Mouse (Mus musculus): ENCODE measurements at regions not wholly inside any gene's neighbourhood (a gene's known extent, or its start where the extent isn't known, plus 50 kb on each side); places are given as distances from the start of the nearest gene placed in this dataset.

DNA sequence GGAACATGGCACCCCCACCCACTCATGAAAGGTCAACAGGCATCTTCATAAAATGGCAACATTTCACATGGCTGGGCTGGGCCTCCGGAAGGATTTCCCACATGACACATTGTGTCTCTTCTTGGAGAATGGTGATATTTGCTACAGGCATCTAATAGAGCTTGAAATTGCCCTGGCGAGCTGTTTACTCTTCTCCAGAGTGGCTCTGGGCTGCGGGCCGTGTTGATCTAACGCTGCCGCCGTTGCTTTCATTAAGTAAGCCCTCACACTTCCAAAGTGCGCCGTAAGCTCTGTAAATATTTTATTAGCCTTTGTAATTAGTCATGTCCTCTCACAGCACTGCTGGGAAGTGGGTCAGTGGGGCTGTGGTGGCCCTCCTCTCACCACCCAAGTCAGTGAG lies 164.4 kb upstream of the Ctnnb1 start:
- DNase-seq (ENCODE audit: low spot score): peak; percentile 70

DNA sequence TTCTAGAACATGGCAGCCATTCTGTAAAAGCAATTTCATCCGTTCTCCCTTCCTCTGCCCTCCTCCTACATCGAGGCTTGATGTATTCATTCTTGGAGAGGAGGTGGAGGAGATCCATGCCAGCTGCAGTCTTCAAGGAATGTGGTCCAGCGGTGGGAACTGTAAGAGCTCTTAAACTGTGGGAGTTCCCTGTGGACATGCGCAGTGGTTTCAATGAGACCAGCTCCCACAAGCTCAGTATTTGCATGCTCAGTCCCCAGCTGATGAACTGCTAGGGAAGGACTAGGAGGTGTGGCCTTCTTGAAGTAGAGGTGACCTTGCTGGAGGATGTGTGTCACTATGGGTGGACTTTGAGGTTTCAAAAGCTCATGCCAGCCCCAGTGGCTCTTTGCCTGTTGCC lies 163.7 kb upstream of the Ctnnb1 start:
- no peak for DNase-seq (ENCODE audit: low spot score)

DNA sequence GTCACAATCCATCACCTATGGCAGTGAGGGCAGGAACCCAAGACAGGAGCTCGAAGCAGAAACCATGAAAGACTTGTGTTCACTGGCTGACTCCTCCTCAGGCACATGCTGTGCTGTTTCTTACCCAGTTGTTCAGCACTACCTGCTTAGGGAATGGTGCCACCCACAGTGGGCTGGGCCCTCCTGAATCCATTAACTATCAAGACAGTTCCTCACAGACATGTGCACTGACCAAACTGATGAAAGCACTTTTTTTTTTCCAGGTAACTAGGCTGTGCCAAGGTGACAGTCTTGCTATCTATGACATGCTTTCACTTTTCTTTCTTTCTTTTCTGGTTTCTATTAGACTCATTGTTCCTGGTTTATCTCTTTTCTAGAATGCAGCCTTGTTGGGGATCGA lies 162.1 kb upstream of the Ctnnb1 start:
- DNase-seq (ENCODE audit: low spot score): no peak

DNA sequence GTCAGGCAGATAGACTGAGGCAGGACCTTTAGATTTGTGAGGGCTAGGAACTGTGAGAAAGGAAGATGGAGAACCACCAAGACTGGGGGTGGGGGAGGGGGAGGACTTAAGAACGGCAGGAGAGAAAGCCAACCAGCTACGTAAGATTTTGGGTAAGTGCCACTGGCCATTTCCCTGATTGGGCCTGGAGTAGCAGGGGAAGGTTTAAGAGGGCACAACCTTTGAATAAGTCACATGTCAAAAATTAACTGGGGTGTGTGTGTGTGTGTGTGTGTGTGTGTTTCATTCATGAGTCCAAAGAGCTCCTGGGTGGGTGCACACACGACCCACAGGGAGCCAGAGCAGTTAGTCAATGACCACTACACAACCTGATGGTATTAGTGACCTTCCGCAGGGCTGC lies 161.6 kb upstream of the Ctnnb1 start:
- no peak for DNase-seq (ENCODE audit: low spot score)

DNA sequence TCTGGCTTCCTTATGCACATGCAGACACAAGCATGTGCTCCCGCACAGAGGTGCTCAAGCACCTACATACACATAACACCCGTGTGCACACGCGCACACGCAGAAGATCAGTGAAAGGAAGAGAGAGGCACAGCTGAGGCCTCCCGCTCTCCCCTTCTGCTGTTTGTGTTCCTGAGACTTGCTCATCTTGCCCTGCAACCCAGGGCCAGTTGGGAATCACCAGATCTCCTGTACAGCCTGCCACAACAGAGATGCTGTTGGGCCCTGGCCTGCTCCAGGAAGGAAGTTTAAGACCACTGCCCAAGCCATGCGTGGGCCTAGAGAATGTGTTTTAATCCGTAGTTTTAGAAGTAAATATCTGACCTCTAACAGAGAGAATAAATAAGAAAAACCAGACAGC lies 160.0 kb upstream of the Ctnnb1 start:
- DNase-seq (ENCODE audit: low spot score): no peak

DNA sequence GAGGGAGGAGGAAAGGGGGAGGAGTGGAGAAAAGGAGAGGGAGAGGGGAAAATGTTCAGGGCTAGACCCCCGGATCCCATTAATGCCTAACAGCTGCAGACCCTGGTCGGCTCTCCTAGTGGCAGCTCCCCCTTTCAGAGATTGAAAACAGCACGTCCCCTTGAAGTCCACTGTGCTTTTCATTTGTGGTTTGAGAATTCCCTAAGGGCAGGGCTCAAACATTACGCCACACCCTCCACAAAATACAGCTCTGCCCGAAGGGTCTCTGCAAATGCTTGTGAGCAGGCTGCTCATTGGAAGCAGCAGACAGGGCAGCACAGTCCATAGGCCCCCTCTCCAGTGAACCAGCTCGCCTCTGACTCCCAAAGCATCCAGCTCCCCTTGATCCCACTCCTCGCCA lies 159.3 kb upstream of the Ctnnb1 start:
- DNase-seq (ENCODE audit: low spot score): no peak

DNA sequence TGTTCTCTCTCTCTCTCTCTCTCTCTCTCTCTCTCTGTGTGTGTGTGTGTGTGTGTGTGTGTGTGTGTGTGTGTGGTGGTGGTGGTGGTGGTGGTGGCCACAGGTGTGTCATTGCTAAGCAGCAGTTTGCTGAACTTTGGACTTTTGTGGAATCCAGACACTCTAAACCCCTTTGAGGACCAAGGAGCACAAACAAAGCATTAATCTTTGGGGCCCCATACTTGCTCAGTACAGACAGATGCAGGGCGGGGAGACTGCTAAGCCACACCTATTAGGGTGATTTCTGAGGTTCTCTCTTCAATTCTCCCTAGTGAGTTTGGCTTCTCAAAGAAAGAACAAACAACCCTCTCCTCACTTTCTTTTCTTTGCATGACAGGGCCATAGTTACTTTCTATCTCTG lies 158.1 kb upstream of the Ctnnb1 start:
- DNase-seq (ENCODE audit: low spot score): no peak

DNA sequence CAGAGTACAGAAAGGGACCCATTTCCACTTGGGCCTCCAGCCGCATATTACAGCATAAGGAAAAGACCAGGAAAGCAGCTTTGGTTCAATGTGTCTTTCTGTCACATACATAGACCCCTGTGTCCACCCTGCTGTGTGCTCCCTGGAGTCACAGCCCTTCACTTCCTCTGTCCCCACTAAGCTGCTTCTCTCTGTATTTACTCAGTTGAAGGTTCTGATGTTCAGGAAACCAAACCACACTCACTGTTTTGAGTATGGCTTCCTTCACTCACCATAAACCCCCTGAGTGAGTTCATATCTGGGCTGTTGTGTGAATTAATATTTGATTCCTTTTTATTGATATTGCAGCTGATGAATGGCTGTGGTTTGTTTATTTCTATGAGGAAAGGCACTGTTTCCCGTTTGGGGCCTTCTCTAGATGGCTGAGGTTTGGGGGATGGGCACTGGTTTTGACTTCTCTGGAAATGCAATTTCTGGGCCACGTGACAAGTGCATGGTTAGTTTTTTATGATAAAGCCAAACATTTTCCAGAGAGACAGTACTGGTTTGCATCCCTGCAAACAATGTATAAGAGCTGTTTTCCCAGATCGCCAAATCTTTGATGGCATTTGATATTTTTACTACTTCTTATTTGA lies 157.0 kb upstream of the Ctnnb1 start:
- DNase-seq (ENCODE audit: low spot score): no peak

DNA sequence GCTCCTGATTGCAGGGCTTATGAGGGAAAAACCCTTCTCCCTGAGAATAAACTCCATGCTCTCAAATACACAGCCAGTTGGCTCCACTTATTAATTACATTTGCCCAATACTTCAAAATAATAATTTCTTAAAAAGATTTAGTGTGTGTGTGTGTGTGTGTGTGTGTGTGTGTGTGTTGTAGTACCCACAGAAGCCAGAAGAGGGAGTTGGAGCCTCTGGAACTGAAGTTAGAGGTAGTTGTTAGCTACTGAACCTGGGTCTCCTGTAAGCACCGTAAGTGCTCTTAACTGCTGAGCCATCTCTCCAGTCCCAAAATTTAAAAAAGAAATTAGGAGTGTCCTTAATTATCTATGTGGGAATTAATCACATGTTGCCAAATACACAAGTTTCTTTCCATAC lies 154.8 kb upstream of the Ctnnb1 start:
- DNase-seq (ENCODE audit: low spot score): no peak

DNA sequence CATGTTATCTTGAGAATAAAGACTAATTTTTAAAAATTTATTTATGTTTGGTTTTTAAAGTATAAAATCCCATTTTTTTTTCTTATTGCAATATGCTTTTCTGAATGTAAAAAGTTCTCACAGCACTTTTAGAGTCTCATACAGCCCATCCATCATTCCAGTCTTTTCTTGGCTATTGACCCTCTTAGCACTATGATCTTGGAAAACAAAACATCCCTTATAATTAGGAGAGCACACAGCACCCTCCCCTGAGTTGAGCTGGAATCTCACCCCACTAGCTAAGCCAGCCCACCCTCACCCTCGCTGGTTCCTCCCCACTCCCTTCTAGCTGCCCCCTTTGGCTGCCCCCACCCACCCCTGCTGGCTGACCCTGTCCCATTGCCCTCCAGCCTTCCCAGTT lies 154.2 kb upstream of the Ctnnb1 start:
- no peak for DNase-seq (ENCODE audit: low spot score)

DNA sequence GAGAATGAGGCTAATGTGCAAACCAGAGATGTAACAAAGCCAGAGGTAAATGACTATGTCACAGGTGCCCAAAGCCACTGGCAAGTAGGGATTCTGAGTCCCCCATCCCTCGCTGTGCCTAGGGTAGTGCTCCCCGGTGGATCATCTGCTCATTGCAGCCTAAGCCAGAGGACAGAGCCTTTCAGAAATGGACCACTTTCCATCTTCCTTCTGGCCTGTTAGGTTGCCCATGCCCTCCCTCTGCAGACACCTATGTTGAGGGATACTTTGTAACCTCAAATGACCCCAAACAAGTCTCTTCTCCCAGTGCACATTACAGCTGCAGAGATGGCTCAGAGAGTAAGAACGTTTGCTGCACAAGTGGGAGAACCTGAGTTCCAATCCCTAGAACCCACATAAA lies 153.3 kb upstream of the Ctnnb1 start:
- DNase-seq (ENCODE audit: low spot score): no peak

DNA sequence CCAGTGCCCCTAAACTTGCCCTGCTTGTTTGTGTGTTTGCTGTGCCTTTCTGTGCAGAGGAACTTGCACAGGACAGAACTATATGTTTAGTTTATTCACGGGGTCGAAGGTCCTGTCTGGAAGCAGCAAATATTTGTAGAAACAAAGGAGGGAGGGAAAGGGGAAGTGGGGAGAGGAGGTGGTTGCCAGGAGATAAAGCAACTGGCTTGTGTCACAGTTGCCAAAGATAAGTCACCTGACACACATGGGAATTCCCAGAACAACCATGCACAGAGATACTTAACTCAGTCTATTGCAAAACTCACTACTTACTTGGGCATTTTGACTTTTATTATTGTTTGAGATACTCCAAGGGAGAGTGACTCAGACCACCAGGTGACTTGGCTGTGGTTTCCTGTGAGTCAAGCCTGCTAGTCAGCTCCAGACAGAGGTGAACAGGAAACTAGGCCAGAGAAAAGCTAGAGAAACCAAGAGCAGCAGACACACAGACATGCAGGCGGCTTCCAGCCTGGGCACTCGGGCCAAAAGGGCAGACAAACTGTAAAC lies 152.5 kb upstream of the Ctnnb1 start:
- no peak for DNase-seq (ENCODE audit: low spot score)

DNA sequence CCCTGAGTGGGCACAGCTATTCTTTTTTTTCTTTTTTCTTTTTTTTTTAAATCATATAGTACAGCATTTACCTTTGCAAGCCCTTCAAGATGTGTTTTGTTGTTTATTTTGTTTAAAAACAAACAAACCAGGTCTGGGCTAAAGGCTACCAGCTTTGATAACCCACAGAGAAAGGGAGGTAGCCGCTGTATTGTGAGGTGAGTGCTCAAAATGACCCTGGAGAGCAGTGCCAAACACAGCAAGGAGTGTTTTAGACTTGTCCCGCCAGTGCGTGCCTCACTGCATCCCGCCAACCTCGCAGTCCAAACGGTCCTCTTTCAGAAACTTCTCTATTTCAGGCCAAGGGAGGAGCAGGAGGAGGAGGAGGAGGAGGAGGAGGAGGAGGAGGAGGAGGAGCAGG lies 152.0 kb upstream of the Ctnnb1 start:
- DNase-seq (ENCODE audit: low spot score): no peak

DNA sequence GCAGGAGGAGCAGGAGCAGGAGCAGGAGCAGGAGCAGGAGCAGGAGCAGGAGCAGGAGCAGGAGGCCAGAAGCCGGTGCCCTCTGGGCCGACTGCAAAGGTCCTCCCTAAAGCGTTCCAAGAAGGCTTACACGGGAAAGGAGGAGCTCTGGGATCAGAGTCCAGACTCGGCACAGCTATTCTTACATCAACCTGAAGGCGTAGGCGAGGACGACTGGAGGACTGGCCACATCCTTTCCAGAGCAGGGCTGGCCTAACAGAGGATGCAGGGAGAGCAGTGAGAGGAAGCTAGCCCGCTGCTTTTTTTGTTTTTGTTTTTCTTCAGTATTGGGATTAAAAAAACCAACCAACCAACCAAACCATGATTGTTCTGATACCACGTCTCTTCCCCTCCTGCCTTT lies 151.5 kb upstream of the Ctnnb1 start:
- no peak for DNase-seq (ENCODE audit: low spot score)

DNA sequence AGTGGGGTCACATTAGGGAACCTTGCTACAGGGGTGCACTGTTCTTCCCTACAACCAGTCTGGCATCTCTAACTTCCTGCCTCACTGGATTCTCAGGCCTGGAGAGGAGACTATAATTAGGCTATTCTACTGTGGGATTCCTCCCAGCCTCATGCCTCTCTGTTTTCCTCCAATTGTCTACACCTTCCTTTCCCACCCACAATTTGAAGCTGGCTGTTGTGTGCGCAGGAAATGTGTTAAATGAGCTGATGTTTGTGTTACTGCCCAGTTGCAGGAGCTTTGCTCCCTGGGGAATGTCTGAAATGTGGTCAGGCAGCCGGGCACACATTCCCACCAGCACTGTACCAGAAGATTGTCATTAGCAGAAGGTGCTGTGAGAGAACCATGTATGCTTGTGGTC lies 150.6 kb upstream of the Ctnnb1 start:
- no peak for DNase-seq (ENCODE audit: low spot score)

DNA sequence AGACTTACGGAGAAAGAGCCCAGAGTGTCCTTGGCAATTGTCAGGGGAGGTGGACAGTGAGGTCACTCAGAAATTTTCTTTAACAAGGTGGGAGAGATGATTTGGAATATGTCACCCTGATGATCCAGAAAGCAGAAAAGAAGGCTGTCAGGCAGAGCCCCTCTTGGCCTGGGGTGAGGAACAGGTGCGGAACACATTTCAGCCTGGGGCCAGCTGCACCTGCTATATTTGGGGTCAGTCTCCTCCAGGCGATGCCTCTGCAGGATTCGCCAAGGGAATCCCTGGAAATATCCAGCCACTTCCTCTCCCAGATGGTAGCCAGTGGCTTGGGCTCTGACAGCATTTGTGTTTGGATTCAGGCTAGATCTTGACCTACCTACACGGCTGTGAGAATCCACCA lies 134.8 kb upstream of the Ctnnb1 start:
- no peak for DNase-seq (ENCODE audit: low spot score)

DNA sequence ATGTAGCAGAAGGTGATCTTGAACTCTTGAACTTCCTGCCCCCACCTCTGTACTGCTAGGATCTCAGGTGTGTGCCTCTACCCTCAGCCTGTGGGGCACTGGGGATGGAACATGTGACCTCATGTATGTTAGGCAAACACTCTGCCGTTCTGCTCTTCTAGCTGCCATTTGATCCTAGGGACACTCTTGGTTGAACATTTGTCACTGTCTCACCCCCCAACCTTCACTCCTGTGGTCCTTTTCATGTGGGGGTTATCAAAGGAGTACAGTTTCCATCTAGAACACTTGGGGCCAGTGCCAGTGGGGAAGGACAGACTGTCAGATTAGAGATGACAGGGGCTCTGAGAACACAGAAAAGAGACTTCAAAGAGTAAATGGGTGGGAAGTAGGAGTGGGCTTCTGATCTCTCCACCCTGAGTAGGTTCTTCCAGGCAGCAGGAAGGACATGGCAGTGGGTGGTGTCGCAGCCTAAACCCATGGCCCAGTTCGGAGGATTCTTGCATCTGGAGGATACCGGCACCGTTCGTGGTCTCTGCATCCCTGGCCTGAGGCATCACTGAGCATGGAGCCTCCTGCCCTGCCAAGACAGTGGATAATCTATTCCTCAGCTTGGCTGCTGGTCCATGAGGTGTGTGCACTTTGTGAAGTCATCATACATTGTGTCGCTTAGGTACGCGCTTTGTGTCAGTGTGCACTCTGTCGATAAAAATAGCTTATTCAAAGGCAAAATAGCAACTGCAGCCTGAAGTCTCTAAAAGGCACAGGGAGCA lies 132.7 kb upstream of the Ctnnb1 start:
- DNase-seq (ENCODE audit: low spot score): no peak

DNA sequence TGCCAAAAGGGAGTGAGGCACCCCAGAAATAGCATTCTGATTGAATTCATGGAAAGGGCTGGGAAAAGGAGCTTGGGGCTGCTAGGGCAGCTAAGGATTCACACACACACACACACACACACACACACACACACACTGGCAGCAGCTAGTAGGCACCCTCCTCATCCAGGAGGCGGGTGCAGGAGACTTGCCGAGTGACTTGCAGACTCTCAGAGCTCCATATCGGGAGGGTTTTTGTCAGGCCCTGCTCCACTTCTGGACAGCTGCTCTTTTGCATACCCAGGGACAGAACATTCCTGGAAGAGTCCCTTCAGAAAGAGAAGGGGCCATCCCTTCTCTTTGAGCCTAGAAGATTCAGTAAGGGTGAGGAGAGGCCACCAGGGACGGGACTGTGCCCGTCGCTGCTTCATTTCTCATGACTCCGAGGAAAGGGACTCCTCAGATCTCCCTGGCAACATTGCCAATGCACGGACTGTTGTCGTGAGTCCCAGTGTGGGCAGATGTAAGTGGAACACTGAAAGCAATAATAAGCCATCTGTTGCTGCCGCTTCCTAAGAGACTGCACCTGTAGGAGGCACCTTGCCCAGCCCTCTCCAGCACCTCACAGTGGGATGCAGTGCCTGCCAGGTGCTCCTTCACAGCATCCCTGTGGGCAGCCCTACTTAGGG lies 130.9 kb upstream of the Ctnnb1 start:
- no peak for DNase-seq (ENCODE audit: low spot score)

DNA sequence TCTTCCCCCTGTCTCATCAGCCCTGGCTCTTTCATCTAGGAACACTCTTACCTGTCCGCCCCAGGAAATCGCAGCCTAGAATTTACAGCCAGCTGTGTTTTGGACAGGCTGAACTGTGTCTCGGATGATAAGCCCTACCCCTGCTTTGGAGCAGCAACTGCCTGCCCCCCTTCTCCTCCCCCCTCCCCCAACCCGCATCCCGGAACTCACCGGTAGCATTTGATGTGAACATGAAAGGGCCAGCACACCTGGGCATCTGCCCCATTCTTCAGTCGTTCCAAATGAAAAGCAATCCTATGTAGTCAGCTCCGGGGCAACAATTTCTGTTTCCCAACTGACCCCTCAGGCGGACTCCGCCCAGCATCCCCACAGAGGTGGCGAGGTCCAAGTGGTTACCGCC lies 130.1 kb upstream of the Ctnnb1 start:
- no peak for DNase-seq (ENCODE audit: low spot score)

DNA sequence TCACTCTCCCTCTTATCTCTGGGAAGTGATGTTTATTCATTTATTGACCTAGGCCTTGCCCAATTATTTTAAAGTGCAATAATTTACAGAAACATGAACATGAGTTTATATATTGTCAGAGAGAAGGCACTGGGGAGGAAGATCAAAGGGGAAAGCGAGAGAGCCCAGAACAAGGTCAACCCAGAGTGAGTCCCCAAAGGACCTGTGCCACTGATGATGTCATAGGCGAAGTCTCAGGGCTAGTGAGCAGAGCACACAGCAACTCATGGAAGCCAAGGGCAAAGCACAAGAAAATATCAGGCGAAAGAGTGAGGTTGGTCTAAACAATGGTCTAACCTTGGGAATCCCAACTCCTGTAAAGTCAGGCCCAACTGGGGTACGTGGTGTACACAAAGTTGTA lies 126.4 kb upstream of the Ctnnb1 start:
- no peak for DNase-seq (ENCODE audit: low spot score)

DNA sequence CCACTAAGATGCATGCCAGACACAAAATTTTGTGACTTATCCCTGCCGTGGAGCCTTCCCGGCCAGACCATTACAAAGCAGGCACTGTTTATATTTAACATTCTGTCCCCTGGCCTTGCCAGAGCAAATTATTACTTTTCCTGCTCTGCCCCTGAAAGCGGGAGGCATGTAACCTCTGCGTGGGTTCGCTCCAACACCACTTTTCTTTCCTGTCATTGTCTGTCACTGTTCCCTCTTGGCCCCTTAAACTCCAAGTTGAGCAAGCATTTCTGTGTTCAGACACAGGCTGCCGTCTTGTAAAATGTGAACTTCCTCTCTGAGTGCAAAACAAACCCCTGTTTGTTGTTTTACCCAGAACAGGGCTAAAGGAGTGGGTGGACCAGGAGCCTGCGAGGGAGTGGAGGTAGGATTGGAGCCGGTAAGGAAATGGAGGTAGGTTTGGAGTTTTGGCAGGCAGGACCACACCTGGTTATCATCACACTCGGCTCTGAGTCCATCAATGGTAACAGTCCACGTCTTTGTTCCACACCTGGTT lies 124.2 kb upstream of the Ctnnb1 start:
- DNase-seq (ENCODE audit: low spot score): no peak

DNA sequence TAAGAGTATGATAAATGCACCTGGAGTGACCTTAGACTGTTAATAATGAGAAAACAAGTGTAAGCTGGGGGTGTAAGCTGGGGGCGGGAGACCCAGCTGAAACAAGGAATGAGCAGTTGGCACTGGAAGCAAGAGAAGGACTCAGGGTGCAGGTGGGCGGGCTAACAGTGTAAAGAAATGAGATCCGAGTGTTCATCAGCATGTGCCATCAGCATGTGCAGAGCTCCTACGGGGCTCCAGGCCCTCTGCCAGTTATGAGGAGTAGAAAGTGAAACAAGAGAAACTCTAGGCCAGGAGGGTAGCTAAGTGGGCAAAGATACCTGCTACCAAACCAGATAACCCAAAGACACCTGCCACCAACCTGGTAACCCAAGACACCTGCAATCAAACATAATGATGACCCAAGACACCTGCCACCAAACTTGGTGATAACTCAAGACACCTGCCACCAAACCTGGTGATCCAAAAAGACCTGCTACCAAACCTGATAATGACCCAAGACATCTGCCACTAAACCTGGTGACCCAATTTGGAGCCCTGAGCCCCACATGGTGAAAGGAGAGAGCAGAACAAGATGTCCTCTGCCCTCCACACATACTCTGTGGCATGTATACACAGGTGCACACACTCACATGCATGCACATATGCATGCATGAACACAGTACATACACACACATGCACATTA lies 120.1 kb upstream of the Ctnnb1 start:
- no peak for DNase-seq (ENCODE audit: low spot score)
